ENCODE assay signal across 9 mouse cellular contexts in the genomic region with DNA sequence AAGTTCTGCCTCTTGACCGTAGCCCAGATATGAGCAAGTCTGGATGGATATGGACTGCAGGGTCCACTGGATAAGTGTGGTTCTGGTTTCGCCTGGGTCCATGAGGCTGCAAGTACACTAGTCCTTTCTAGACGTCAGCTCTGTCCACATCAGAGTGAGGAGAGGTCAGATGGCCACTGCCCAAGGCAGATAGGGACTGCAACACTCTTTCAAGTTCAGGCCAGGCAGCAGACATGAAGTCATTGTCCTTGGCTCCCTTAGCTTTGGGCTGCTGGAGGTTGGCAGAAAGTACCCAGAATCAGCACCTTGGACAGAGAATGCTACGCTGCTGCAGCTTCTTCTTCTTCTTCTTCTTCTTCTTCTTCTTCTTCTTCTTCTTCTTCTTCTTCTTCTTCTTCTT. TPM values are rescaled to one million over a fixed set of nuclear protein-coding genes. Genes with fewer than 3 reads are reported as not detected.
DNase-seq lines count a peak whose midpoint lies in the region; ATAC-seq lines count a peak whose summit lies in the region.
"Had no signal": no experiment of that assay in that cellular context is flagged by ENCODE, and none has a peak within 500 bp of the region (broad histone marks: within the 10 kb centered on the region; RNA-seq: fewer than 3 reads in every experiment).

No protein-coding gene starts in this region.

- peak; percentile 42 to 48 for DNase-seq in kidney, postnatal 4 days
- no peak for DNase-seq in kidney, adult 18-20 months
- peak; percentile 27 for DNase-seq in ES-CJ7 (ENCODE audit: low read depth, low spot score)
- DNase-seq in ZHBTc4 (ENCODE audit: low read depth, low spot score): peak; percentile 28
- DNase-seq in embryonic facial prominence, embryonic 11.5 days (ENCODE audit: low spot score): peak; percentile 64
- no peak for DNase-seq in c-Kit-positive CD71-positive TER-119-positive erythroid progenitor cells, embryonic 14.5 days (ENCODE audit: low spot score)
- DNase-seq in spleen, postnatal 36 days (ENCODE audit: low spot score in 2 of 2): no peak

- no peaks in the 10 kb centered on the region for H3K27me3 ChIP-seq in embryonic facial prominence, embryonic 11.5 days (ENCODE audit: control insufficient read depth, insufficient read depth, low read length)

- H3K9ac ChIP-seq in embryonic facial prominence, embryonic 11.5 days (replicated peaks; ENCODE audit: low read length): no peak overlapping the region

- 69% methylated on average over 4 of the region's 4 CpGs for WGBS in embryonic facial prominence, embryonic 11.5 days

- no peaks in the 10 kb centered on the region for H3K9me3 ChIP-seq in embryonic facial prominence, embryonic 11.5 days (replicated peaks; ENCODE audit: control insufficient read depth, low read length)

- no peak overlapping the region for H3K4me3 ChIP-seq in embryonic facial prominence, embryonic 11.5 days (ENCODE audit: low read depth, low read length)

- H3K4me1 ChIP-seq in embryonic facial prominence, embryonic 11.5 days (ENCODE audit: control insufficient read depth, insufficient read depth, low read length): no peaks in the 10 kb centered on the region

- no peak overlapping the region for H3K4me2 ChIP-seq in embryonic facial prominence, embryonic 11.5 days (ENCODE audit: low read depth, low read length)

- no peak for ATAC-seq in embryonic facial prominence, embryonic 11.5 days (replicated peaks; ENCODE audit: insufficient number of reproducible peaks, low FRiP score, low TSS enrichment, low read depth)
- ATAC-seq: intestine, embryonic 16.5 days had no signal

- no peak overlapping the region for H3K27ac ChIP-seq in embryonic facial prominence, embryonic 11.5 days (replicated peaks; ENCODE audit: low read depth, low read length)

- no peaks in the 10 kb centered on the region for H3K36me3 ChIP-seq in embryonic facial prominence, embryonic 11.5 days (replicated peaks; ENCODE audit: control insufficient read depth, insufficient read depth, low read depth, low read length)

RNA-seq across cellular contexts. Expression of a gene that starts 19.0 kb away (rescaled TPM):
- polyA plus RNA-seq in embryonic facial prominence, embryonic 11.5 days (2014; fragmentation: Nextera tagmentation; extraction: Ambion mirVana): 0.14 and 0.18 TPM in 2 replicates
- polyA plus RNA-seq: heart, embryonic 16.5 days had no signal

RNA-seq across cellular contexts. Expression of a gene that starts 49.9 kb away (rescaled TPM):
- polyA plus RNA-seq in embryonic facial prominence, embryonic 11.5 days (2014; fragmentation: Nextera tagmentation; extraction: Ambion mirVana): 0.57 and 0.72 TPM in 2 replicates

Comparison
In these comparisons a context has a peak if more than half of its experiments do, and no peak if none do; other contexts are left out.
1. DNase-seq: peak in kidney, postnatal 4 days (2 of 2), ES-CJ7 (single experiment), ZHBTc4 (single experiment) and embryonic facial prominence, embryonic 11.5 days (single experiment); none in kidney, adult 18-20 months (single experiment), c-Kit-positive CD71-positive TER-119-positive erythroid progenitor cells, embryonic 14.5 days (single experiment) and spleen, postnatal 36 days (0 of 2).